Mouse (Mus musculus) large intestine, adult 2 months (tissue): ENCODE data around the gene Mrfap1. TPM values are rescaled to one million over a fixed set of nuclear protein-coding genes. Genes with fewer than 3 reads are reported as not detected.
"Not testable (repeated sequence)": the region's sequence is repeated elsewhere in the genome, so short reads cannot be mapped to it uniquely, and the experiment has no call there.

Source experiments
- DNase-seq: peaks from one replicate; pipeline ENCODE4 v3.0.0-alpha.2; 2012; ENCODE audit warnings: low read depth, low spot score
- WGBS: fragments of 180-500 bp; shearing (Covaris S2); methylation state at CpG from one replicate; pipeline ENCODE4 v1.1.7; 2018; 5-methylcytosine and 5-hydroxymethylcytosine counted together
- polyA plus RNA-seq: library from polyadenylated mRNA; depleted of rRNA; stranded (reverse); fragments of >200 nt; gene quantifications from 2 replicates; pipeline ENCODE4 v1.2.3, GENCODE M21; 2012

Gene Mrfap1
- polyA plus RNA-seq, 1 experiment, result 103 TPM

- DNase-seq, result not testable (repeated sequence)
- 3% methylated on average over 37 of the region's 37 CpGs for WGBS
These were observed 801 bp downstream of the Mrfap1 start for GRCm38 (mm10) chr5:36795647-36796295.

GRCm38 (mm10) chr5:36791861-36792260 is 4.7 kb downstream of the Mrfap1 start:
- 39% methylated on average over 9 of the region's 9 CpGs for WGBS
- no peak for DNase-seq

GRCm38 (mm10) chr5:36786052-36786451 is 10.5 kb downstream of the Mrfap1 start:
- no peak for DNase-seq
- WGBS, result 97% methylated on average over 5 of the region's 5 CpGs

DNA sequence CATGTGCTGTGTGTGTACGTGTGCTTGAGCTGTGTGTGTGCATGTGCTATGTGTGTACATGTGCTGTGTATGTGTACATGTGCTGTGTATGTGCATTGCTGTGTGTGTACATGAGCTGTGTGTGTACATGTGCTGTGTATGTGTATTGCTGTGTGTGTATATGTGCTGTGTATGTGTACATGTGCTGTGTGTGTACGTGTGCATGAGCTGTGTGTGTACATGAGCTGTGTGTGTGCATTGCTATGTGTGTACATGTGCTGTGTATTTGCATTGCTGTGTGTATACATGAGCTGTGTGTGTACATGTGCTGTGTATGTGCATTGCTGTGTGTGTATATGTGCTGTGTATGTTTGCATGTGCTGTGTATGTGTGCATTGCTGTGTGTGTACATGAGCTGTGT is 17.1 kb downstream of the Mrfap1 start:
- 97% methylated on average over 2 of the region's 2 CpGs for WGBS
- no peak for DNase-seq

DNA sequence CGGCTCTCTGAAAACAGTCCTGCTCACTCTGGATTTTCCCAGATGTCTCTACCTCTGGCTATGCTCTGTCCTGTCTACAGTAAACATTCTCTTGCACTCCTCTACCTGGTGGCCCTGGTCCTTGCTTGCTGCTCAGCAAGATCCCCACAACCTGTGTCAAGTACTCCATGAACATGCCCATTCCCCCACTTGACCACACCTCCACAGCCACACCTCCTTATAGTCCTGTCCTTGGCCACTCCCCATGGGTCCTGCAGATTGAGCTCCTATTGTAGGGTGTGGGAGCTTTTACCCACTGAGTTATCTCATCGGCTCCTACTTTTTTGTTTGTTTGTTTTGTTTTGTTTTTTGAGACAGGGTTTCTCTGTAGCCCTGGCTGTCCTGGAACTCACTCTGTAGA is 17.7 kb downstream of the Mrfap1 start:
- WGBS, result 49% methylated on average over 1 of the region's 2 CpGs
- no peak for DNase-seq

GRCm38 (mm10) chr5:36777186-36777585 is 19.4 kb downstream of the Mrfap1 start:
- 16% methylated on average over 2 of the region's 2 CpGs for WGBS
- no peak for DNase-seq

- 63% methylated on average over 9 of the region's 9 CpGs for WGBS
- no peak for DNase-seq
These were observed 20.5 kb downstream of the Mrfap1 start for GRCm38 (mm10) chr5:36776021-36776575.

DNA sequence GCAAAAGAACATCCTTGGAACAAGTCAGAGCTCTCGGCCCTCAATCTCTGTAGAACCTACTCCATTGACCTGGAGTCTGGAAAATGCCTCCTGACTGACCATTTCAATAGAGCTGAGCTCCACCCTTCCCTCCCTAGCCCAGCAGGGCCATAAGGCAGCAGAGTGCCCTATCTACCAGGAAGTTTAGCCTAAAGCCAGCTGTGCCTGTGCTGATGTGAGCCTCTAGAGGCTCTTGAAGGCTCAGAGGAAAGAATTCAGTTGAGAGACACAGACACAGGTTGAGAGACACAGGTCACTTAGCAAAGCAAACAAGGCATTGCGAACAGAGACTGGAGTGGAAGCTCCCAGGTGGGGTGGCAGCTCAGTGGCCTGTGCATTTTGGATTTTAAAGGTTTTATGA is 21.3 kb downstream of the Mrfap1 start:
- WGBS, result 79% methylated on average over 2 of the region's 2 CpGs
- no peak for DNase-seq

DNA sequence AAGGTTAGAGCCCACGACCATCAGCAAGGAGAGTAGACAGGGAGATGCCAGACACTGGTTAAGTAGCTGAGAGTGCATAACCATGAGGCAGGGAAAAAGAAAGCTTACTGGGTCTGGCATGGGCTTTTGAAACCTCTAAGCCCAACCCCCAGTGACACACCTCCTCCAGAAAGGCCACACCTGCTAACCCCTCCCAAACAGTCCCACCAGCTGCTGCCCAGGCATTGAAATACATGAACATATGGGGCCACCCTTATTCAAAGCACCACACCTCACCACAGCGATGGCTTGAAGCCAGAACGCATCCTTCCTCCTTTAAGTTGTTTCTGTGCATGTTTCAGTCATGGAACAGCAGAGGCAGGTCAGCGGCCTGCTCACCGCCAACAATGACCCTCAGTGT is 24.0 kb downstream of the Mrfap1 start:
- no peak for DNase-seq
- 76% methylated on average over 5 of the region's 5 CpGs for WGBS

- no peak for DNase-seq
- 55% methylated on average over 3 of the region's 3 CpGs for WGBS
These were observed 27.0 kb downstream of the Mrfap1 start for GRCm38 (mm10) chr5:36769603-36770002.

DNA sequence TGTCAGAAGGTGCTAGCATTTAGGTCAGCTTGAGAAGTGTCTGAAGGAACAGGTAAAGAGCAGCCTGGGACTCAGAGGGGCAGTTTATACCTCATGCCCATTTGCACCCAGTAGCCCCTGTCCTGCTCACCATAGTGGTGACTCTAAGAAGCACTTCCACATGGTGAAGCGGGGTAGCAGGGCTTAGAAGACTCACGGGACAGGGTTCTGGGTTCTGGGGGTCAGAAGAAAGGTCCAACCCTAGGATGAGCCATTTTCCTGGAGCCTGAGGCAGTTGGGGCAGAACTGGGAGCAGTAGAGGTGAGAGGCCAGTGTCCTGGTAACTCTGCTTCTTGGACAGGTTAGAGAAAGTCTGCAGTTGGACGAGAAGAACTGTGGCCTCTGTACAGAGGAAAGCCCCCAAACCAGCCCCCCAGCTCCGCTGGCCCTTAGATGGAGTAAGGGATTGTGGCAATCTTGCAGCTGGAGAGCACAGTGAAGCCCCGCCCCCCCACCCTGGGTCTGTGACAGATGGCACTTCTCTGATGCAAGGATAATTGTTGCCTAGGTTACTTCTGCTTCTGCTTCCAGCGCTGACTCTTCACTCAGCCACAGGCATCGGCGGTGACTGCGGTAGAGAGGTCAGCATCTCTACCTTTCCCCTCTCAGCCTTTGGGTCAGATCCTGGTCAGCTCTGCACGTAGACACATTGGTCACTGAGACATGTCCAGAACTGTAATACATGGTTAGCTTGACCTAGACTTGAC is 29.4 kb downstream of the Mrfap1 start:
- WGBS, result 50% methylated on average over 10 of the region's 10 CpGs
- DNase-seq, result no peak

- WGBS, result 44% methylated on average over 4 of the region's 4 CpGs
- no peak for DNase-seq
These were observed 36.7 kb downstream of the Mrfap1 start for GRCm38 (mm10) chr5:36759848-36760247.

- 73% methylated on average over 5 of the region's 5 CpGs for WGBS
- no peak for DNase-seq
These were observed 39.5 kb downstream of the Mrfap1 start for GRCm38 (mm10) chr5:36757033-36757432.

DNA sequence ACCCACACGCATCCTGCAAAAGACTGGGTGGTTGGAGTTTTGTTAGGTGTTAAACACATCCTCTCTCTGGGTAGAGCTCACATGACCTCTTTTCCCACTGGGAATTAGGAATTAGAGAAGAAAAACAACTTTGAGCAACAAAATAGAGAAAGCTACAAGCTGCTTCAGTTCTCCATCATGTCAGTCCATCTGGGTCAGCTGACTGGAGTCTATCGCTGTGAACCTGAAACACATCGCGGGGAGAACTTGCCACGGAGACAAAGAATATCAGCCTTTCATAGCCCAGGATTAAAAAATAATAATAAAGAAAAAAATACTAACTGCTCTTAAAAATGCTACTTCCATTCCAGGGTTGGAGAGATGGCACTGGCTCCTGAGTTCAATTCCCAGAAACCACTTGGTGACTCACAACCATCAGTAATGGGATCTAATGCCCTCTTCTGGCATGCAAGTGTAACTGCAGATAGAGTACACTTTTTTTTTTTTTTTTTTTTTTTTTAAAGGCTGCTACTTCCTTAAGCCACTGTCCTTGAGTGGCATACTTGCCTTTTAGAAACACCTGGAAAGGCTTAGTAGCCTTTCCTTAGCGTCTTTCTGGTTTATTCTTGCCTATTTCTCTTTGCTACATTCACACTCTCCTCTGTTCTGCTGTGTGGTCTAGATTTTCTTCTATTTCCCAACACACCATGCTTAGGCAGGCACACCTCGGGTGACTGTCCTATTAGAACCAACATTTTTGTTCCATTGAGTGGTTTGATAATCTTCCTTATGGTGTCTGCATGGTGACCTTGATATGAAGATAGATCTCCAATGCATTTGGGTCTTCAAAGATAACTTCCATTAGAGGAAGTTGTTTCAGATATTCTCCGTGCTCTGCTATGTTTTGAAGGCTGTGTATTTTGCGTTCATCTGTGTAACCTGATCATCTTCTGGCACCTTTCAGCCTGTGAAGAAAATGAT is 46.2 kb downstream of the Mrfap1 start:
- no peak for DNase-seq
- 75% methylated on average over 9 of the region's 9 CpGs for WGBS

GRCm38 (mm10) chr5:36748536-36749061 is 48.0 kb downstream of the Mrfap1 start, which contains the start of gene Bloc1s4:
Gene Bloc1s4 (minus strand): TSS chr5:36748650.
- DNase-seq, result peak; percentile 77
- 2% methylated on average over 31 of the region's 31 CpGs for WGBS

- WGBS, result 1% methylated on average over 76 of the region's 76 CpGs
- no peak for DNase-seq
These were observed 48.6 kb downstream of the Mrfap1 start for GRCm38 (mm10) chr5:36747794-36748535.

GRCm38 (mm10) chr5:36747071-36747470 is 49.5 kb downstream of the Mrfap1 start:
- DNase-seq, result no peak
- WGBS, result 50% methylated on average over 7 of the region's 7 CpGs
